Mouse (Mus musculus): ENCODE measurements at regions not wholly inside any gene's neighbourhood (a gene's known extent, or its start where the extent isn't known, plus 50 kb on each side); places are given as distances from the start of the nearest gene placed in this dataset.

- DNase-seq = no peak
These were observed 460.9 kb downstream of the Epha4 start for GRCm38 (mm10) chr1:77053837-77054540.

DNA sequence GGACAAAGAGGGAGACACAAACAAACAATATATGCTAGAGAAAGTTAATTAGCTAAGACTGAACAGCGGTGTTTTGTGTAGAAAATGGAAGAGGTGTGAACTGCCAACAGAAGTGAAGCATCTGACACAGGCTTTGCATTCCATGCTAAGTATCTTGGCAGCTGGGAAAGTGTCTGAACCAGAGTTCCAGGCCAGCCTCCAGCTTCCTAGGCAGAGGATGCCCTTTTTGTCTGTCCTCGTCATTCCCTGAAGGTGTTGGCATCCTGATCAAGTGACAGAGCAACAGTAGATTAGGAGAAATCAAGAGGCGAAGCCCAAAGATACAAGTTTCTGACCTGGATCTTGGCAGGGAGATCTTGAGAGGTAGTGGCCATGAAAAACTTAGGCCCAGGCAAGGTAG, 452.4 kb downstream of the Epha4 start:
- DNase-seq = no peak

DNA sequence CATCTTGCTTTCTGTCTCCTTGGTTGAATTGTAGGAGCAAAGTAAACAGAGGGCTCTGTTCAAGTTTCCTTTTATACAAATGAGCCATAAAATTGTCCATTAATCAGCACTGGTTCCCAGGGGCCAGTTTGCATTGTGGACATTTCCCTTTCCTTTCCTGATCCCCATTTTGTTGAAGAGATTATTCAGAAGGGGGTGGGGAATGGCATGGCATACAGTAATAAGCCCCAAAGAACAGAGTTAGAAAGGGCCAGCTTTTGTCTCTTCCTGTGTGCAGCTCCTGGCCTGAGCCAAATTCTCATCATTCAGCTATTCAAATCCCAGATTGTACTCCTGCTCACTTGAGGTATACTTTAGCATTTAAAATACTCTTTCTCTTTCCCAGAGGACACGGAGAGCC, 441.8 kb downstream of the Epha4 start:
- no peak for DNase-seq

- no peak for DNase-seq
These were observed 439.7 kb downstream of the Epha4 start for GRCm38 (mm10) chr1:77074926-77075885.

DNA sequence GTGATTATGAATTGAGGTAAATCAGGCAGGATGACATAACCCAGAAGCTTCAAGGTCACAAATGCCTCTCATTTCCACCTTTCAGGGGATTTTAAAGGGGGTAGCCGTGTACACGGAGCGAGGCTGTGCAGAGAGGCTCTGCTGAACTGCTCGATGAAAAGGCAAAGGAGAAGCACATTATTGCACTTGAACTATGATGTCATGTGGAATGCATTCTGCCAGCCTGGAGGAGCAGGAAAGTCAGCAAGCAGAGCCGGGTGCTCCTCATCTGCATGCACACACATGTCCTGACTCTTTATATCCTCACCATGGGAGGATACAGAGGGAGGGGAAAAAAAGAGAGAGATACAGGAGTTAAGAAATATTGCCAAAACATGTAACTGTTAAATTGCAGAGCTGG, 434.1 kb downstream of the Epha4 start:
- no peak for DNase-seq

- DNase-seq = no peak
These were observed 433.2 kb downstream of the Epha4 start for GRCm38 (mm10) chr1:77081660-77082059.

DNA sequence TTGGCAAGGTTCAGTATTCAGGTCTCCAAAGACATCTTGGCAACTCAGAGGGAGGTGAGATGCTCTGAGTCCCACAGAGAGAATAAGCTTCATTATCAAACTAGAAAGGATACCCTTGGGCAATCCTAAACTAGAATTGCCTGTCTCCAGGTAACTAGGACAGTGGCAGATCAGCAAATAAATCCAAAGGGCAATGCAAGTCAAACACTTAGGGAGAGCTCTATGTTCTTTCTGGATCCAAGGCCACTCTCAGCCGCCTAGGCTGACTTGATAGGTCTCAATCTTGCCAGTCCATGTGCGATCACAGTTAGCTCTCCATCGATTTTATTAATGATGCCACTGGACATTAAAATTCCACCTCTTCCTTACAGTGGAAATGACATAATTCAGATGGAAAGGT, 432.5 kb downstream of the Epha4 start:
- DNase-seq = no peak

DNA sequence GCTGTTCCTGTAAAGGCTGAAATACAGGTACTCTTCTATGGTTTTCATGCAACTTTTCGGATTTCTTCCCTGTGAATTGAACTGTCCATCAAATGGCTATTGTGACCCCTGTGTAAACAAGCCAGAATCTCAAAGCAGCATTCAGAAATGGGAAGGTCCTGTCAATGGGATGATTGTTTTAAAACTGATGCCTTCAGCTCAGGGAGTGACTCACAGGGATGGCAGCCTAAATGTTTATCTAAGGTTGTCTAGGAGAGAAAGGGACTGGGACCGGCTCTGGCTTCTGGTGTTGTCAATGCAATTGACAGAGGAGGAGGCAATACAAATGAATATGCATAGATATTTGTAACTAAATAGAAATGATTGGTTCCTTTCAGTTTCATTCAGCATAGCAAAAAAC, 421.3 kb downstream of the Epha4 start:
- no peak for DNase-seq

DNA sequence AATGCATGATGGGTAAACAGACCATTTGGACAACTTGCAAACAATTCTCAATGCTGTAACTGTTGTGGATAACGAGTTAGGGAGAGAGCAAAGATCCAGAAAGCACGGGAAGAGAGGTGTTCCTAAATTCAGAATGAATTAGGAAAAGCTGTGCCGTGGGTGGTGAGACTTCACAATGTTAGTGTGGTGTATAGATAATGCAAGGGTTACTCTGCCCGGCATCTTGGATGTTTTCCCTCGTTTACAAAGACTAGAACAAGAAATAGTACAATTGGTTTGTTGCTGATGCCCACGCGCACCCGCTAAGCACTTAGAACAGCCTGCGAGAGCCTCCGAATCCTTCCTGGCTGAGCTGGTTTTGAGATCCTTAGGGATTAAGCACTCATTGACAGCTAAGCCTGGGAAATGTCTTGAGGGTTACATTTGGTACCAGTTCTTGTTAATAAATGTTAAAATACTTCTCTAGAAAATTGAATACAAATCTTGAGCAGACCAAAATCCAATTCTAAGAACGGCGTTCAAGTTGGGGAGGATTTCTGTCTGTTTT, 413.1 kb downstream of the Epha4 start:
- DNase-seq = no peak

GRCm38 (mm10) chr1:77102421-77103133, 412.3 kb downstream of the Epha4 start:
- peak; percentile 40 for DNase-seq

DNA sequence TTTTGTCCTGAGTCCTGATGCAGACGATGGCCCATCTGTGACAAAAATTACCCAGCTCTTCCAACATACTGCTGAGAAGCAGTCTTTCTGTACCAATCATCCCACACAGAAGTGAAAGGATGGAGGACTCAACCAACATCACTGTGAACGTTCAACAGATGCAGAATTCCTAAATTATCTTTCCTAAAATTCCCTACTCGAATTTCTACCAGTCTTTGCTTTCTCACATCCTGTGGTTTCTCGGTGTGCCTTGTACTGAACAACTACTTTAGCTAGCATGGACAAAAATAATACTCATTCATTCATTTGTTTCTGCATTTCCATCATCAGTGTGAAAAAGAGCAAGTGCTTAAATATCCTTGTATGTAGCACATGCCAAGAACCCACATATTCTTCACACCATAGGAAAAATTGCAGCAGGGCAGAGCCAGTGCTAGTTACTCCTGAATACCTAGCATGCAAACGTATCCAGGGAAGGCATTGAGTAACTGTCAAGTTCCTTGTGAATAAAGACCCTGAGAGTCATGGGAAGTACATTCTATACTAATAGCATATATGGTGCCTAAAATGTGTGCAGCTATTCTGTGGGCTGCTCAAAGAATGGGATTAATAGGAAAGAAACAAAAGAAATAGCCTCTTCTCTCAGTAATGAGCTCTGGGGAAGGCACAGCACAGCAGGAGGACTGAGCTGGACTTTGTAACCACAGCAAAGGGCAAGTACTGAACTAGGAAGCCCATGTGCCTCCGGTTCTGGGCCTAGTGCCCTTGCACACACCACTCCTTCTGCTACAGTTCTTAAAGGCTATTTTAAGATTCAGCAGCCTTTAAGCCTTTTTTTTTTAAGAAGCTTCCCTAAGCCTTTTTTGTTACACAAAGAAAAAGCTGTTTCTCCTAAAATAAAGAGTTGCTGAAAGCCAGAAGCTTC, 404.8 kb downstream of the Epha4 start:
- no peak for DNase-seq

DNA sequence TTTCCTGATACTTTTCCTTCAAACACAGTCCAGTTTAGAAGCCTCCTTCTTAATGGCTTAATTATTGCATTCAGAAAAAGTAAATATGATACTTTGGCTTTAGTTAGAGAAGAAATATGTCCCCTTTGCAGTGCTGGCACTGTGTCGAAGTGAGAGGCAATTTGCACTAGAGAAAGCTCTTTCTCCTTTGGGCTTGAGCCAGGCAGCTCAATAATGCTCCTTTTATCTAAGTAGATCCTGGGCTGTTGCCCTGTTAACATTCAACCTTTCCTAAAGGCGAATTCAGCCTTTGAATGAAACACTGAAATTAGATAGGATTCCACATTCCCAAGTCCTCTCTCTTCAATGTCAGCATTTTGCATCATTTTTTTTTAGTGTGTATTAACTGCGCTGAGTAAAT, 386.5 kb downstream of the Epha4 start:
- DNase-seq = no peak

DNA sequence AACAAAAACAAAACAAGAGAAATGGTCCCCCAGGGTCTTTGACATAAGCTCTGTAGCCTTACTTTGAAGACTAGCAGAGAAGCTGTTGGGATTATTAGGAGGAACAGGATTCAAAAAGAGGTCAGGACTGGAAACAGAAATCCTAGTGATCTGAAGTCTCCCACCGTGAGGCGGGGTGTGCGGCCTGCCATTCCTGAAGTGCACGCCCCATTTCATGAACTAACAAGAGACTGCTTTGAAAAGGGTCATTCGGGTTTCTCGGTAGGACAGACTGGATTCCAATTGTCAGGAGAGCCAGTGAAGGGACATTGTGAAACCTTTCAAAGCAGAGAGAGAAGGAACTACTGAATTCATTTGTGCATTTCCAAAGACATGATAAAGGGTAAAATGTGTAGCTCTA, 377.2 kb downstream of the Epha4 start:
- DNase-seq = no peak

DNA sequence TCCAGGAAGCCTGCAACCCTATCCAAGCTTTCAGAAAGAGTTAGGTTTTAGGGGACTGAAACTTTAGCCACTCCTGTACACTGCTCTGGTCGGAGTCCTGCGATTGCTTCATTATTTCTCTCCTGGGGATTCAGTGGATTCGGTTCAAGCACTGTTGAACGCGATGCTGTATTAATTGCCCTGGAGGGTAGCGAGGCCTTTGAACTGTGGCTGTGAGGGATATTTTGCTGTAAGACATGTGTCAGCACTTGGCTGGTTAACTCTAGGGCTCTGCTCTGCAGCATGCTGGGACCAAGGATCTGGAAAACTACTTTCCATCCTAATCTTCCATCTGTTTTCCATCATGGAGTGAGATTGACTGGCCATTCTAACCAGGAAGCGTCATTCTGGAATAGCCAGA, 374.0 kb downstream of the Epha4 start:
- DNase-seq = peak; percentile 74

DNA sequence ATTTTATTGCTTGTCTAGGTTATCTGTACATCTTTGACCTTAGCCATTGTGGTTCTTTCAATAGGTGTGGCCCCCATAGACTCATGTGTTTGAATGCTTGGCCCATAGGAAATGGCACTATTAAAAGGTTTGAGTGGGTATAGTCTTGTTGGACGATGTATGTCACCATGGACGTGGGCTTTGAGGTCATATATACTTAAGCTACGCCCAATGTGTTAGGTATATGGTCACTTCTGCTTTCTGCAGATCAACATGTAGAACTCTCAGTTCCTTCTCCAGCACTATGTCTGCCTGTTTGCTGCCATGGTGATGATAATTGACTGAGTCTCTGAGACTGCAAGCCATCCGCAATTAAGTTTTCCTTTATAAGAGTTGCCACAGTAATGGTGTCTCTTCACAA, 366.8 kb downstream of the Epha4 start:
- no peak for DNase-seq

- no peak for DNase-seq
These were observed 346.6 kb downstream of the Epha4 start for GRCm38 (mm10) chr1:77168316-77168715.

DNA sequence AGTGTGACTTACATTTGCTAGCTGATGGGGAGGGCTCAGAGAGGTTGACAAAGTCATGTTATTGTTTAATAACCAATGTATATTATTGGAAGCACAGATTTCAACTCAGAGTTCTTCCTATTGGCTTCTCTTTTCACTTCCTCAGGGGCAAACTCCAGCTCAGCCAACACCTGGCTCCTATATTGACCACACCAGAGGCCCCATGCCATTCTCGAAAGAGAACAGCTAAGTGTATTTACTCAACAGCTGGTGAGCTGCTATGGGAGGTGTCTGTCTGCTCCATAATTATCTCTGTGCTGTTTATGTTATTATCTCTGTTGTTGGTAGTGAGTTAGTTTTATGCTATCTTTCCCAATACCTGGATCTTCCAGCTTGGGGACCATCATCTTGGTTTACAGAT, 342.4 kb downstream of the Epha4 start:
- no peak for DNase-seq

- no peak for DNase-seq
These were observed 340.1 kb downstream of the Epha4 start for GRCm38 (mm10) chr1:77174801-77175200.

DNA sequence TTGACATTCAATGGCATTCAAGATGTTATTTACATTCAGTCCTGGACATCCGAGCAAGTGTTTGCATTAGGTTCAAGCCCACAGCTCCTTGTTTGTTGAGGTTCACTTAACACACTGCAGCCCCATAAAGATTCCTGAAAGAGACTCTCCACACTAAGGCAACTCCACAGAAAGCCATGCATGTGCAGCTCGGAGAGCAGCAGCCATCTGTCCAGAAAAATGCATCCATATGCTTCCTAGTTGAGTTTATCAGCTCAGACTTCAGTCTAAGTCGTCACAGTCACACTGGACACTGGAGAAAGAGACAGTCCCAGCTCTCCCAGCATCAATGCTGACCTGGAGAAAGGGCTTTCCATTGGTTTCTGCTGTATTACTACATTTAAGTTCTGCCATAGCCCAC, 339.7 kb downstream of the Epha4 start:
- DNase-seq = no peak

DNA sequence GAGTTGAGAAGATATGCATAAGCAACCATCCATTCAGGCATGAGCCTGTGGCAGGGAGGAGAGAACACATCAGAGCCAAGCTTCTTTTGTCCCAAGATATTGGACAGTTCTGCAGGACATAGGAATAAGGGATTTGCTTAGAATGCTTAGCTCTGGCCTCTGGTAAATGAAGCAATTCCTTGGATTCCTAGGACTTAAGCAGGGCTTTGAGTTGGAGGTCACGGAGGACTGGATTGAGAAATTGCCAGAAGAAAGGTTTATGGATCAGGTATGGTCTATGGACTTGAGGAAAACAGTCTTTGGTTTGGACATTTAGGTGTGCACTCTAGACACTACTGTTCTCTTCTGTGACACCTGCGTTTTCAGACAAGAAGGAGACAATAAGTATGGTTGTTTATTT, 338.4 kb downstream of the Epha4 start:
- DNase-seq = no peak

DNA sequence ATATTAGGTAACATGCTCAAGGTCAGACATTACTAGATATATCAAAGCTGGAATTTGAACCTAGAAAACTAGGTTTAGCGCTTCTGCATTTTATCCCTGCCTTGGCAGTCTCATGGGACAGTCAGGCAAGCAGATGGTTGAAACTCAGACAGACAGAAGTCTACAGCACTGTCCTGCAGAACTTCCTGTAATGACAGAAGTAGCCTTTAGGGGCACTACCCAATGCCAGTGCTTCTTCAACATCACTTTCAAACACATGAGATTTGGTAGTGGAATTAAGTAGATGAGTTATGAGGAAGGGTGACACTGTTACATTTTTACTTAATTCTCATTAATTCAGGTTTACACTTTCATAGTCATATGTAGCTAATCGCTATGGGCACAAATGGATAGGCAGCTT, 330.9 kb downstream of the Epha4 start:
- DNase-seq = no peak

DNA sequence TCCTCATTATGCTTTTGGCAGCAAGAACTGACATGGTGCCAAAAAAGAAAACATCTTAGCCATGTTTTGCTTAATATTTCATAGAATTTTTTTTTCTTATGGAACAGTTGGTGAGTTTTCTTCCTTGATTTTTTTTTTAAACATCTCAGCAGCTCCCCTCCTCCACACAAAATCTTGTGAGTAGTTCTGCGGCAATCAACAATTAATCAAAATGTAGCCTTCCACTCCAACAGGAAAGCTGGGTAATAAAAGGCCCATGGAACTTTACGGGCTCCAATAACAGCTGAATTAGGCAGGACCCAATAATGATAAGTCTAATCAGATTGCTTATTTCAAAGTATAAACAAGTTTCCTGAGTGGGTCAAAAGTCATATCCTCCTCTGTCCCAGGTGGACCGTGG, 324.7 kb downstream of the Epha4 start:
- no peak for DNase-seq
